Mouse (Mus musculus) thymus, postnatal 0 days (tissue): Measurements from ENCODE around the gene Tcf7l1. TPM values are rescaled to one million over a fixed set of nuclear protein-coding genes. Genes with fewer than 3 reads are reported as not detected.

Source experiments
- DNase-seq: peaks from one replicate; pipeline ENCODE4 v3.0.0-alpha.2; 2015; ENCODE audit warnings: low spot score
- polyA plus RNA-seq: library from polyadenylated mRNA; unstranded; fragments of >200 nt; fragmentation: Nextera tagmentation; extraction: Ambion mirVana; gene quantifications from 2 replicates; pipeline ENCODE4 v1.2.1, GENCODE M21; 2015

Tcf7l1 gene
- polyA plus RNA-seq, 1 experiment from 2014 or later: 4.4 TPM

- no peak for DNase-seq
Observed at GRCm38 (mm10) chr6:72630370-72630769, 158.7 kb downstream of the Tcf7l1 start.

DNA sequence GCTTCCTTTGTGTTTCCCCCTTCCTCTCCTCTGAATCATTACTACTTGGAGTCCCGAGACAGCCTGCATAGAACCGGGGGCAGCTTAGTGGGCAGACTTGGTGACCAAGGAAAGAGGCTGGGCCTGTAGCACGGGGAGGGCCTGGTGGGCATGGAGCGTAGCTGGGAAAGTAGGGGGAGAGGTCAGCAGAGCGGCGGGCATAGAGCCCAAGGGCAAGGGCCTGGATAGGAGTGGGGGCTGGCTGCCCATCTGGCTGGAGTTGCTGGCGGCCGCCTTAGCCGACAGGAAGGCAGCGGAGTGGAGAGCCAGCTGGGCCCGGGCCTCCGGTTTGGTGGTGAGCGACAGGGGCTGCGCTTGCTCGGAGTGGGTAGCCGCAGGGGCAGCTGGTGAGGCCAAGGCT lies 161.8 kb downstream of the Tcf7l1 start:
- DNase-seq: no peak

GRCm38 (mm10) chr6:72626391-72626790 lies 162.7 kb downstream of the Tcf7l1 start:
- DNase-seq: no peak

DNA sequence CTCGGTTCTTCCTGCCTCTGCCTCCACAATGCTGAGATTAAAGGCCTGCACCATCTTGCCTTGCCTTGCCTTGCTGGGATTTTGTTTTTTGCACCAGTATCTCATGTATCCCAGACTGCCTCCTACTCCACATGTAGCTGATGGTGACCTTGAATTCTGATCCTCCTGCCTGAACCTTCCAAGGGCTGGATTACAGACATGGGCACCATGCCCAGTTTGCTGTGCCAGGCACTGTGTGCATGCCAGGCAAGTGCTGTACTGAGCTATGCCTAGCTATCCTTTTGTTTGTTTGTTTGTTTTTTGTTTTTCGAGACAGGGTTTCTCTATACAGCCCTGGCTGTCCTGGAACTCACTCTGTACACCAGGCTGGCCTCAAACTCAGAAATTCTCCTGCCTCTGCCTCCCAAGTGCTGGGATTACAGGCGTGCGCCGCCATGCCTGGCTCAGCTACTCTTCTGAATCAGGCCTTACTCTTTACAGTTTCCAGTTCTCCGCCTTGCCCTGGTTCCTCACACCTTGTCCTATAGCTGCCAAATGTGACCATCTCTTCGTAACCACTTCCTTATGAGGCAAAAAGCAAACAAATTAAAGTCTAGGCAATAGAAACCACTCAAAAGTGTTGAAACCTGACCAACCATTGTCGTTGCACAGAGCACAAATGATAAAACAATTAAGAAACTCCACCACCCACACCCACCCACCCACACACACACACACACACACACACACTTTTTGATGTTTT lies 165.2 kb downstream of the Tcf7l1 start:
- DNase-seq: no peak

- DNase-seq: no peak
Observed at GRCm38 (mm10) chr6:72622917-72623316, 166.1 kb downstream of the Tcf7l1 start.

DNA sequence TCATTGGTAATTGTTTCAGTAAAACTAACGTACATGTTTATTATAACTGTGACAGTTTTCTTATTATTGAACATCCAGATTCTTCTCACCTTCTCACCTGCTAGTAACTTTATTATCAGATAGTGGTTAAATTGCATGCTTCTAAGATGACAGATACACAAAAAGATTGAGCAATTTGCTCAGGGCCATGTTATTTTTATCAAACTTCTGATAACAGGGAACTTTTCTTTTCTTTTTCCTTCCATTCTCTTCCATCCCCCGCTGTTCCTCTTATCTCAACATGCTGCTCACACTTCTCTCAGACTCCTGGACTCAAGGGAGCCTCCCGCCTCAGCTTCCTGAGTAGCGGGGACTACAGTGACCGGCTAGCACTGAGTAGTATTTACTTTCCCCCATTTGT lies 168.1 kb downstream of the Tcf7l1 start:
- no peak for DNase-seq

- no peak for DNase-seq
Observed at GRCm38 (mm10) chr6:72619734-72620532, 169.1 kb downstream of the Tcf7l1 start.

- peak; percentile 98 for DNase-seq
Observed at GRCm38 (mm10) chr6:72616643-72617288, 172.3 kb downstream of the Tcf7l1 start, which contains the start of gene Tgoln1. Gene Tgoln1 (minus strand): TSS chr6:72617000.

DNA sequence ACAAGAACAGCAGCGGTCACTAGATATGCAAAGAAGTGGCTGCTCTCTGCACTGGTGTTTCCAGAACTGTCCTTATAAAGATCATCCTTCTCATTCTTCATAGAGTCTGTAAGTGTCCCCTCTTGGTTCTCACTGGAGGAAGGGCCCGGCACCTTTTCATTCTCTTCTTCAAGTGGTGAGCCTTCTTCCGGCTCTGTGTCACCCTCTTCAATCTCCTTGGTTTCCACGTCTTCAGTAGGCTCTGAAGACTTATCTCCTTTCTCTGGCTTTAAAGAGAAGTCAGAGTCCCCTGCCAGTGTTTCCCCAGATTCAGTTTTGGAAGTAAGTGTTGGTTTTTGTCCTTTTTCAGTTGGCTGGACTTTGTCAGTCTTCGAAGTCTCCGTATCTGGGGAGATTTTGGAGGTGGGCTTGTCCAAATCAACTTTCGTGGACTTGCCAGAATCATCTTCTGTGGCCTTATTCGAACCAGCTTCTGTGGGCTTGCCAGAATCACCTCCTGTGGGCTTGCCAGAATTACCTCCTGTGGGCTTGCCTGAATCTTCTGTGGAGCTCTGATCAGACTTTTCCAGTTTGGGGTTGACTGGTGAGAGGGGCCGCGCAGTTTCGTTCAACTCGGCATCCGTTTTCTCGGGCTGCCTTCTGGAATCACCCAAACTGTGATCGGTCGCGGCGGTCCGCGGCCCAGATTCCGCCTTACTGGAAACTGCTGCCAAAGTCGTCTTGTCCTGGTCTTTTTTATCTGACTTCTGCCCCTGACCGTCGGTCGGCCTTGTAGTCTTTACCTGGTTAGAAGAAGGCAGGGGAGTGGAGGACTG lies 173.3 kb downstream of the Tcf7l1 start:
- peak; percentile 42 for DNase-seq

GRCm38 (mm10) chr6:72615151-72615550 lies 173.9 kb downstream of the Tcf7l1 start:
- no peak for DNase-seq

DNA sequence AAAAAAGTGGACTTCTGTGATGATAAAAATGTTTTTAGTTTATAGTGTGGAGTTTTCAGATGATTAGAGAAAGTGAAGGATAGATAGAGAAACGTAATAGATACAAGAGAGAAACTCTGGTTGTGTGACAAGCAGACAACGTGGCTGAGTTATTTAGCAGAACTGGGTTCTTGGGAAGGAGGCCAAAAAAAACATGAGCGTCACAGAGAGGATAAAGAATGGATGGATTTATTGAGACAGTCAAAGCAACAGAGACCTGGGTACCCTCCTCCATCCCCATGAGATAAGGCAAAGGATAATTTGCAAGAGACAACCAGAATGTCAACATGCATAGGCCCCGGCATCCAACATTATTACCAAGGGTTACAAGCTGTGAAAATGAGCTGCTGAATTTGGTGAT lies 178.8 kb downstream of the Tcf7l1 start:
- DNase-seq: no peak

DNA sequence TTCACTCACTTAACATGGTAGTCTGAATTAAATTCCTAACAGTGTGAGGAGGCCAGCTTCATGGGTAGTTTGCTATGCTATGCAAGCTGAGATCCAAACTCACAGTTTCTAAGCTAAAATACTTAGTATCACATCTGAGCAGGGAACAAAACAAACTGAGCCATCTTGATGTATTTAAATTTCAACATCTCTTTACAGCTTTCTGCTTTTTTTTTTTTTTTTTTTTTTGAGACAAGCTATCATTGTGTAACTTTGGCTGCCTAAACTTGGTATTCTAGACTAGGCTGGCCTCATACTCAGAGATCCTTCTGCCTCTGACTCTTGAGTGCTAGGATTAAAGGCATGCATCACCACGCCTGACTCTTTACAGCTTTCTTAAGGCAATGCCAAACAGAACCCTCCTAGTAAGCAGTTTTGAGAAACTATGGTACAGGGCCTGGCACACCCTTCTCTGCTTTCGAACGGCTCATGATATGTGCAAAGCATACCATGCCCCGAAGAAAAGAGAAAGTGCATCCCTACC lies 180.3 kb downstream of the Tcf7l1 start:
- DNase-seq: no peak

GRCm38 (mm10) chr6:72607676-72608075 lies 181.4 kb downstream of the Tcf7l1 start:
- no peak for DNase-seq

- no peak for DNase-seq
Observed at GRCm38 (mm10) chr6:72607060-72607459, 182.0 kb downstream of the Tcf7l1 start.

- DNase-seq: no peak
Observed at GRCm38 (mm10) chr6:72604066-72604465, 185.0 kb downstream of the Tcf7l1 start.

GRCm38 (mm10) chr6:72601732-72602131 lies 187.3 kb downstream of the Tcf7l1 start:
- DNase-seq: peak; percentile 86

DNA sequence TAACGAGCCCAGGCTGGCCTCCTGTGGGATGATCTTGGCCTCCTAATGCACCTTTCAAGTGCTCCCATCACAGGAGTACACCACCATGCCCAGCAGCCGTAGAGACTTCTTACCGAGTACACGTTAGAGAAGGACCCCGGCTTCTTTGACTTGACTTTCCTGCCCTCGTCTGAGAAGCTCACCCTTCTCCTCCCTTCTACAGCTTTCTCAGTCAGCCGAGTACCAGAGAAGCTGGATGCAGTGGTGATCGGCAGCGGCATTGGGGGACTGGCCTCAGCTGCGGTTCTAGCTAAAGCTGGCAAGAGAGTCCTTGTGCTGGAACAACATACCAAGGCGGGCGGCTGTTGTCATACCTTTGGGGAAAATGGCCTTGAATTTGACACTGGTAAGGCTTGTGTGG lies 188.3 kb downstream of the Tcf7l1 start:
- DNase-seq: no peak

DNA sequence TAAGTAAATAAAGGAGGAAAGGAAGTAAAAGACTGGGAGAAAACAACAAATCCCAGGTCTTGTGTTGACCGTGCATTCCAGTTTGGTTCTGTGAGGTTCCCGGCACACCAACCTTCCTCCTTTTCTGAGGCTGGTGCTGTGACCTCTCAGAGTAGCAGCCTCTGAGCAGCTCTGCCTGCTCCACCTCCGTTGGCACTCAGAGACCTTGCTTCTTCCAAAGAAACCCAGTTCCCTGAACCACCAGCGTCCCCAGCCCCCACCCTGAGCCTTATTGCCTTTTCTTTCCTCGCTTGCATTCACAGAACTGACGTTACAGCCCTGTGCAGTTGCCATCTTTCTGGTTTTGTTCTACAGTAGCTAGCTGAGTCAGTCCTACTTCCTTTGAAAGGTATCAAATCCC lies 188.8 kb downstream of the Tcf7l1 start:
- no peak for DNase-seq

DNA sequence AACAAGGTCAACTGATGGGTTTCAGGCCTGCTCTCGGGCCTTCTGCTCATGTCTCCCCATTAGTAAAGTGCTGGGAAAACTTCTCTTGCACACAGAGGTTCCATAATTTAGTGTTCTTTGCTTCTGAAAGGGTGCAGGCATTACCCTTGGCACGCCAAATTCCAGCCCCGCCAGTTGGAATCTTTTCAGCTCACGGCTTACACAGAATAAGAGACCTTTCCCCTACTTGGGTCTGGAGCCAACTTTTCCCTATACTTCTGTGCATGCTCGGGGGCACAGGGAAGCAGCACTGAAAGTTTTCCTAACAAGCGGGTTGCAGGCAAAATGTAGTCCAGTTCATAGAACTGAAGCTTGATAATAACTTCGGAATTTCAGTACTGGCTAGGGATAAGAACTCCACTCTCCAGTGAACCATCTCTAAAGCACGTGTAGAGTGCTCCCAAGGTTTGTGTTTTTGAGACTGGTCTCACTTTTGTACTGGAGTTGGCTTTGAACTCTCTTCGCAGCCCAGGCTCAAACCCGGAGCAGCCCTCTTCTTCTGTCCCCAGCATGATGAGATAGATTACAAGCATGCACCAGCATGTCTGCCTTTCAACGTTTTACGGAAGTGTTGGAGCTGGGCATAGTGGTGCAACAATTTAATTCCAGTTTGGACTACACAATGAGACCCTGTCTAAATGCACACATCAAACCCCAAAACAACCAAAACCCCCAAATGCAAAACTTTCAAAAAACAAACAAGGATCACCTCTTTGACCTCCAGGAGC lies 190.1 kb downstream of the Tcf7l1 start:
- no peak for DNase-seq
